Mouse (Mus musculus) hindbrain, postnatal 0 days (tissue): ENCODE measurements around the gene Smg6. TPM values are rescaled to one million over a fixed set of nuclear protein-coding genes. Genes with fewer than 3 reads are reported as not detected.
A peak's percentile ranks its signal among the peaks of the same experiment; 100 is the strongest.

Experiments
- ATAC-seq: fragments of 200-750 bp; cut with Nextera tagmentation; 2 replicates; pipeline ENCODE4 v1.8.0; 2017; ENCODE audit warnings: mild to moderate bottlenecking, moderate TSS enrichment, moderate library complexity
- DNase-seq: peaks from one replicate; pipeline ENCODE4 v3.0.0-alpha.2; 2015; ENCODE audit warnings: low spot score
- H3K27ac ChIP-seq: fragments of 300-500 bp; sonication (generic); 2 replicates; pipeline ENCODE4 v1.5.1; 2014; ENCODE audit warnings: mild to moderate bottlenecking
- H3K27me3 ChIP-seq: fragments of 300-500 bp; sonication (generic); 2 replicates; pipeline ENCODE4 v1.6.1; 2014; ENCODE audit warnings: low read length, mixed read lengths; ENCODE audit not compliant: insufficient read depth
- H3K36me3 ChIP-seq: fragments of 300-500 bp; sonication (generic); 2 replicates; pipeline ENCODE4 v1.6.1; 2014; ENCODE audit warnings: low read length, mixed read lengths; ENCODE audit not compliant: insufficient read depth
- H3K4me1 ChIP-seq: fragments of 300-500 bp; sonication (generic); 2 replicates; pipeline ENCODE4 v1.6.1; 2014; ENCODE audit warnings: antibody characterized with exemption, low read length, mixed read lengths; ENCODE audit not compliant: insufficient read depth
- H3K4me2 ChIP-seq: fragments of 300-500 bp; sonication (generic); 2 replicates; pipeline ENCODE4 v1.6.1; 2014; ENCODE audit warnings: low read depth, mild to moderate bottlenecking, low read length, moderate library complexity, mixed read lengths
- H3K4me3 ChIP-seq: fragments of 300-500 bp; sonication (generic); 2 replicates; pipeline ENCODE4 v1.5.1; 2014; ENCODE audit warnings: low read length
- H3K9ac ChIP-seq: fragments of 300-500 bp; sonication (generic); replicated peaks from 2 replicates; pipeline ENCODE4 v1.6.1; 2014; ENCODE audit warnings: mild to moderate bottlenecking, low read length, moderate library complexity, mixed read lengths
- H3K9me3 ChIP-seq: fragments of 300-500 bp; sonication (generic); 2 replicates; pipeline ENCODE4 v1.6.1; 2016; ENCODE audit warnings: low read length, mixed read lengths
- CTCF ChIP-seq: IDR thresholded peaks from 2 replicates; pipeline ENCODE4 v1.5.1; 2016; ENCODE audit warnings: antibody characterized with exemption, control low read depth, low read depth
- WGBS: fragments of 180-500 bp; shearing (Covaris S2); extraction: QIAGEN DNeasy Blood & Tissue Kit; methylation state at CpG from one replicate; pipeline ENCODE4 v1.1.7; 2014; 5-methylcytosine and 5-hydroxymethylcytosine counted together
- polyA plus RNA-seq: library from polyadenylated mRNA; unstranded; fragments of >200 nt; fragmentation: Nextera tagmentation; extraction: Ambion mirVana; gene quantifications from 2 replicates; pipeline ENCODE4 v1.2.1, GENCODE M21; 2015
- total RNA-seq: library from RNA; depleted of rRNA; stranded (reverse); fragments of >200 nt; gene quantifications from 2 replicates; pipeline ENCODE4 v1.2.3, GENCODE M21; 2014

The Smg6 gene
- total and polyA plus RNA-seq, 2 experiments from 2014 or later: 10.0 to 27.8 TPM

GRCm38 (mm10) chr11:75126384-75126783 lies 200.8 kb downstream of the Smg6 start:
- WGBS: 93% methylated on average over 3 of the region's 3 CpGs
- no peak for ATAC-seq
- TF ChIP-seq CTCF: no peak

GRCm38 (mm10) chr11:75129481-75129880 lies 203.9 kb downstream of the Smg6 start:
- no peak for TF ChIP-seq CTCF
- Histone ChIP-seq H3K4me2 (no peak overlapping the region), H3K9me3 (no peaks in the 10 kb centered on the region), H3K36me3 (no peaks in the 10 kb centered on the region), H3K4me3 (no peak overlapping the region), H3K9ac (no peak overlapping the region), H3K4me1 (peaks cover 20% of the 10 kb centered on the region), H3K27me3 (no peaks in the 10 kb centered on the region), H3K27ac (no peak overlapping the region)
- no peak for ATAC-seq
- WGBS: 98% methylated on average over 6 of the region's 6 CpGs
- DNase-seq: no peak

More at GRCm38 (mm10) chr11:75126384-75126783, 200.8 kb downstream of the Smg6 start:
- H3K36me3 ChIP-seq: no peaks in the 10 kb centered on the region
- no peak overlapping the region for H3K4me2 ChIP-seq
- H3K27ac ChIP-seq: no peak overlapping the region
- H3K27me3 ChIP-seq: no peaks in the 10 kb centered on the region
- no peak overlapping the region for H3K9ac ChIP-seq
- H3K4me1 ChIP-seq: no peaks in the 10 kb centered on the region
- no peak overlapping the region for H3K4me3 ChIP-seq
- DNase-seq: no peak
- no peaks in the 10 kb centered on the region for H3K9me3 ChIP-seq

- no peak for ATAC-seq
- H3K4me2 ChIP-seq: no peak overlapping the region
These were observed 205.7 kb downstream of the Smg6 start for GRCm38 (mm10) chr11:75131300-75131699.

GRCm38 (mm10) chr11:75132278-75132677 lies 206.7 kb downstream of the Smg6 start:
- peak; percentile 64 for TF ChIP-seq CTCF
- no peaks in the 10 kb centered on the region; the same call in 1 of the 2 replicates for H3K36me3 ChIP-seq
- H3K9ac ChIP-seq: no peak overlapping the region
- peaks cover 20% of the 10 kb centered on the region for H3K4me1 ChIP-seq
- no peak overlapping the region for H3K4me3 ChIP-seq
- no peaks in the 10 kb centered on the region for H3K9me3 ChIP-seq
- H3K27ac ChIP-seq: no peak overlapping the region
- H3K27me3 ChIP-seq: no peaks in the 10 kb centered on the region
- WGBS: 42% methylated on average over 5 of the region's 5 CpGs
- H3K4me2 ChIP-seq: no peak overlapping the region
- peak; percentile 83 for DNase-seq
- ATAC-seq: peak; percentile 68

More at GRCm38 (mm10) chr11:75131300-75131699, 205.7 kb downstream of the Smg6 start:
- no peak overlapping the region for H3K9ac ChIP-seq
- H3K4me3 ChIP-seq: no peak overlapping the region
- H3K36me3 ChIP-seq: no peaks in the 10 kb centered on the region; the same call in 1 of the 2 replicates
- no peaks in the 10 kb centered on the region for H3K27me3 ChIP-seq
- H3K4me1 ChIP-seq: peaks cover 20% of the 10 kb centered on the region
- 83% methylated on average over 4 of the region's 4 CpGs for WGBS
- no peaks in the 10 kb centered on the region for H3K9me3 ChIP-seq
- no peak overlapping the region for H3K27ac ChIP-seq
- no peak for TF ChIP-seq CTCF
- no peak for DNase-seq

GRCm38 (mm10) chr11:75133391-75133790 lies 207.8 kb downstream of the Smg6 start:
- Histone ChIP-seq H3K4me1 (peaks cover 20% of the 10 kb centered on the region), H3K27me3 (no peaks in the 10 kb centered on the region), H3K27ac (peak overlapping the region; percentile 62; the same call in 1 of the 2 replicates), H3K9ac (no peak overlapping the region), H3K4me3 (no peak overlapping the region), H3K36me3 (no peaks in the 10 kb centered on the region; the same call in 1 of the 2 replicates), H3K9me3 (no peaks in the 10 kb centered on the region), H3K4me2 (no peak overlapping the region)
- no peak for DNase-seq
- WGBS: 82% methylated on average over 5 of the region's 5 CpGs
- ATAC-seq: no peak
- no peak for TF ChIP-seq CTCF

- no peak for TF ChIP-seq CTCF
- H3K4me3 ChIP-seq: no peak overlapping the region
- no peak overlapping the region; the same call in 1 of the 2 replicates for H3K4me2 ChIP-seq
- H3K9ac ChIP-seq: no peak overlapping the region
- ATAC-seq (0 out of 2 replicates have a peak, but pooled peaks have one; percentile 53), DNase-seq (peak; percentile 67)
- no peaks in the 10 kb centered on the region for H3K9me3 ChIP-seq
- peaks cover 20% of the 10 kb centered on the region for H3K4me1 ChIP-seq
- H3K27ac ChIP-seq: peak overlapping the region; percentile 62; the same call in 1 of the 2 replicates
- H3K36me3 ChIP-seq: no peaks in the 10 kb centered on the region; the same call in 1 of the 2 replicates
- H3K27me3 ChIP-seq: no peaks in the 10 kb centered on the region
- 9% methylated on average over 2 of the region's 2 CpGs for WGBS
These were observed 208.3 kb downstream of the Smg6 start for GRCm38 (mm10) chr11:75133951-75134350.

- Histone ChIP-seq H3K4me2 (no peak overlapping the region), H3K9me3 (no peaks in the 10 kb centered on the region), H3K27me3 (no peaks in the 10 kb centered on the region), H3K36me3 (no peaks in the 10 kb centered on the region; the same call in 1 of the 2 replicates), H3K4me3 (no peak overlapping the region), H3K27ac (peak overlapping the region; percentile 62; the same call in 1 of the 2 replicates), H3K4me1 (peaks cover 20% of the 10 kb centered on the region), H3K9ac (no peak overlapping the region)
- no peak for ATAC-seq
- TF ChIP-seq CTCF: no peak
- DNase-seq: no peak
- WGBS: 64% methylated on average over 5 of the region's 5 CpGs
These were observed 209.0 kb downstream of the Smg6 start for GRCm38 (mm10) chr11:75134485-75135068.
